Mouse (Mus musculus) liver, embryonic 13.5 days (tissue): ENCODE data around the gene Ccdc70. TPM values are rescaled to one million over a fixed set of nuclear protein-coding genes. Genes with fewer than 3 reads are reported as not detected.

Experiments
- ATAC-seq: fragments of 200-750 bp; cut with Nextera tagmentation; 2 replicates; pipeline ENCODE4 v1.8.0; 2017; ENCODE audit warnings: low read depth, mild to moderate bottlenecking, moderate number of reproducible peaks, moderate library complexity
- DNase-seq: peaks from one replicate; pipeline ENCODE4 v3.0.0; 2022
- H3K27ac ChIP-seq: fragments of 300-500 bp; sonication (generic); 2 replicates; pipeline ENCODE4 v1.5.1; 2015; ENCODE audit warnings: moderate library complexity, mild to moderate bottlenecking, inconsistent platforms
- H3K27me3 ChIP-seq: fragments of 300-500 bp; sonication (generic); 2 replicates; pipeline ENCODE4 v1.6.1; 2015; ENCODE audit warnings: mild to moderate bottlenecking, inconsistent platforms
- H3K36me3 ChIP-seq: fragments of 300-500 bp; sonication (generic); 2 replicates; pipeline ENCODE4 v1.6.1; 2015; ENCODE audit warnings: mild to moderate bottlenecking, inconsistent platforms
- H3K4me1 ChIP-seq: fragments of 300-500 bp; sonication (generic); replicated peaks from 2 replicates; pipeline ENCODE4 v1.6.1; 2015; ENCODE audit warnings: inconsistent platforms
- H3K4me2 ChIP-seq: fragments of 300-500 bp; sonication (generic); 2 replicates; pipeline ENCODE4 v1.6.1; 2015; ENCODE audit warnings: inconsistent platforms, mild to moderate bottlenecking, moderate library complexity
- H3K4me3 ChIP-seq: fragments of 300-500 bp; sonication (generic); replicated peaks from 2 replicates; pipeline ENCODE4 v1.5.1; 2015; ENCODE audit warnings: mild to moderate bottlenecking, inconsistent platforms
- H3K9ac ChIP-seq: fragments of 300-500 bp; sonication (generic); 2 replicates; pipeline ENCODE4 v1.6.1; 2015; ENCODE audit warnings: mild to moderate bottlenecking, inconsistent platforms
- H3K9me3 ChIP-seq: fragments of 300-500 bp; sonication (generic); replicated peaks from 2 replicates; pipeline ENCODE4 v1.6.1; 2016; ENCODE audit warnings: inconsistent platforms
- WGBS: fragments of 180-500 bp; shearing (Covaris S2); methylation state at CpG from one replicate; pipeline ENCODE4 v1.1.7; 2015; ENCODE audit not compliant: insufficient replicate concordance; 5-methylcytosine and 5-hydroxymethylcytosine counted together
- polyA plus RNA-seq: library from polyadenylated mRNA; unstranded; fragments of >200 nt; fragmentation: Nextera tagmentation; extraction: Ambion mirVana; gene quantifications from 2 replicates; pipeline ENCODE4 v1.2.1, GENCODE M21; 2015

The Ccdc70 gene
- polyA plus RNA-seq, 1 experiment from 2014 or later, result not detected

DNA sequence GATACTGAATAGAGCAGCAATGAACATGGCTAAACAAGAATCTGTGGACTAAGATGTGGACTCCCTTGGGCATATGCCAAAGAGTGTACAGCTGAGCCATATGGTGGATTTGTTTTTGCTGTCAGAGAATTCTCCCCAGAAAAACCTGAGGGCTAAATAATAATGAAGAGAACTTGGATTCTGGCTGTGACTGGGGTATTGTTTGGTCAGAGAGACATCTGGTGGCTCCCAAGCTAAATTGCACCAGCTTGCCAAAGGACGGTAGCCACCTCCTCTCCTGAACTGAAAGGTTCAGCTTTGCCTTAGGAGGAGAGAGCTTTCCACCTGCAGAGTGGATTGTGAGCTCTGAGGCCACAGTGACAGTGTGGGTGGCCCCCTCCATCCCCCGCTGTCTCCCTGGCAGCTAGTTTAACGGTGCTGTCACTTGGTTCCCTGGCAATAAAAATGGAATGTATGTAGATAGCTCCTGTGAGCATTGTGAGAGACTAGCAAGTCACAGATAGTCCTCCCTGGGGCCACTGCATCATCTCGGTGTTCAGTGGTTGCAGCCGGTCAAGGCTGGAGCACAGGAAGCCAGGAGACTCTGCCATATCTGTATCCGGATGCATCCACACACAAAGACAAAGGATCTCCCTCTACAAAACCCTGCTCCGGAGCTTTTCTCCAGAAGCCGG lies 12.2 kb downstream of the Ccdc70 start:
- DNase-seq (no peak), ATAC-seq (no peak)
- no peaks in the 10 kb centered on the region for H3K4me1 ChIP-seq
- H3K4me2 ChIP-seq, result no peak overlapping the region
- H3K27ac ChIP-seq, result no peak overlapping the region
- H3K36me3 ChIP-seq, result no peaks in the 10 kb centered on the region
- H3K27me3 ChIP-seq, result no peaks in the 10 kb centered on the region
- H3K4me3 ChIP-seq, result no peak overlapping the region
- WGBS, result 54% methylated on average over 8 of the region's 8 CpGs
- no peaks in the 10 kb centered on the region for H3K9me3 ChIP-seq
- H3K9ac ChIP-seq, result no peak overlapping the region

DNA sequence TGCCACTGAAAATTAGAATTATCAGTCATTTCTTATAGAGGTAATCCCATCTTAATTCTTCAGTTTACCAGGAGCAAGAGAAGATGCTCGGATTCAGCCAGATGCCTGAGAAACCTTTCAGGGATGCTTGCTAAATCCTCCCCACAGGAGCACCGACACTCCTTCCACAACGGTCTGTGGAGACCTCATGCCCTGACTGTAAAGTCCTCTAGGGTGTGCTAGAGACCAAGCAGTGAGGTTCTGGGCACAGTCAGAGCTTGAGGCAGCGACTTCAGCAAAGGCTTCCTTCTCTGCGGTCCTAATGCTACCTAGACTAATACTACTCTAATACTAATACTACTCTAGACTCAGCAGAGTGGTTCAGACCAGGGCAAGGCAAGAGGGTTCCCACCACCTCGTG lies 22.6 kb downstream of the Ccdc70 start:
- 22% methylated on average over 6 of the region's 6 CpGs for WGBS
- no peak overlapping the region for H3K27ac ChIP-seq
- H3K27me3 ChIP-seq, result no peaks in the 10 kb centered on the region
- H3K4me2 ChIP-seq, result no peak overlapping the region
- no peak overlapping the region for H3K4me3 ChIP-seq
- ATAC-seq, result no peak
- no peaks in the 10 kb centered on the region for H3K4me1 ChIP-seq
- no peak overlapping the region for H3K9ac ChIP-seq
- no peak for DNase-seq
- peaks cover 69% of the 10 kb centered on the region for H3K36me3 ChIP-seq
- no peaks in the 10 kb centered on the region for H3K9me3 ChIP-seq

DNA sequence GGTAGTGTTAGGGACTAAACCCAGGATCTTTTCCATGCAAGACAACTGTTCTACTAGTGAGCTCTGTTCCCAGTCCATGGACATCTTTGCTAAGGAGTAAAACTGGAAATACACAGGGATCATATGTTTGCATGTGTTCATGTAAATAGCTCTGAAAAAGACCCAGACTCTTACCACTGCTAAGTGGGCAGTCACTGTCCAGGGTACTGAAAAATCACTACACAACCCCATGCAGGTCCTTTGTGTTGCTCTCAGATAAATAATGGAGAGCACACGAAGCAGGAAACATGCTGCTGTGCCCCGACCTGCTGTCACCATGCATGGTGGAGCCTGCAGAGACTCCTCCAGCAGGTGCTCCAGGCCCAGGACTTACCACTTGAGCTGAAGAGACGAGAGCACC lies 25.6 kb downstream of the Ccdc70 start:
- peaks cover 85% of the 10 kb centered on the region for H3K36me3 ChIP-seq
- H3K4me2 ChIP-seq, result no peak overlapping the region
- H3K4me1 ChIP-seq, result no peaks in the 10 kb centered on the region
- H3K9me3 ChIP-seq, result no peaks in the 10 kb centered on the region
- H3K4me3 ChIP-seq, result no peak overlapping the region
- DNase-seq (no peak), ATAC-seq (no peak)
- no peaks in the 10 kb centered on the region for H3K27me3 ChIP-seq
- WGBS, result 41% methylated on average over 3 of the region's 3 CpGs
- H3K27ac ChIP-seq, result no peak overlapping the region
- no peak overlapping the region for H3K9ac ChIP-seq

DNA sequence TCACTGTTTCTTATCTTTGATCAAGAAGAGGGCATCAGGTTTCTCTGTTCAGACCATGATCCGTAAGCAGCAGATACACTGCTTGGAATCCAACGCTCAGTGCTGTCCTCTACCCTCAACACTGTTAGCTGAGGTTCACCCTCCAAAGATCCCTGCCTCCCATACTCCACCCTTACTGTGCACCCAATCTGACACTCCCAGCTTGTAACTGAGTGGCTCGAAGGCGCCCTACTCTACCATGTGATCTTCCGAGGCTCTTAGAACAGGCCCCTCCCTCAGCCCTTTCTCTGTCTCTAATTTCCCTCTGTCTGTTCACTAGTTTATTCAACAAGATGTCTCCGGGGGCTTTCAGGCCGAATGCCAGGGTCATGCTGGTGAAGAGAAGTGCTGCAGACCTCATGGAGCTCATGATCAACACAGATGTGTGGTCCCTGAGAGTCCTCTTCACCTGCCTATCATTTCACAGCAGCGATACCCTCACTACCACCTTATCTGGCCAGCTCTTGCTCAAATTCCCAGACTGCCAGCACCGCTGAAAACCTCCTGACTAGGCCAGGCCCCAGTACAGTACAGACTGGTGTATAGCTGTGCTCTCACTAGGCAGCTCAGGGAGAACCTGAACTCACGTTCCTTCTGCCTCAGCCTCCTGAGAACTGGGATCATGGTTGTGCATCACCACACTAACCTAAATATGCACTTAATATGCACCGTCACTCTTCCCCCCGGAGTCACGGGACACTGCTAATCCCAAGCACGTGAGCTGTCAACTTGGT lies 35.4 kb downstream of the Ccdc70 start:
- H3K27me3 ChIP-seq, result no peaks in the 10 kb centered on the region
- peaks cover 87% of the 10 kb centered on the region for H3K36me3 ChIP-seq
- no peak overlapping the region for H3K27ac ChIP-seq
- DNase-seq (no peak), ATAC-seq (peak; percentile 55; the same call in 1 of the 2 replicates)
- no peaks in the 10 kb centered on the region for H3K4me1 ChIP-seq
- 75% methylated on average over 14 of the region's 14 CpGs for WGBS
- no peak overlapping the region for H3K4me2 ChIP-seq
- no peak overlapping the region for H3K9ac ChIP-seq
- no peaks in the 10 kb centered on the region for H3K9me3 ChIP-seq
- no peak overlapping the region for H3K4me3 ChIP-seq

DNA sequence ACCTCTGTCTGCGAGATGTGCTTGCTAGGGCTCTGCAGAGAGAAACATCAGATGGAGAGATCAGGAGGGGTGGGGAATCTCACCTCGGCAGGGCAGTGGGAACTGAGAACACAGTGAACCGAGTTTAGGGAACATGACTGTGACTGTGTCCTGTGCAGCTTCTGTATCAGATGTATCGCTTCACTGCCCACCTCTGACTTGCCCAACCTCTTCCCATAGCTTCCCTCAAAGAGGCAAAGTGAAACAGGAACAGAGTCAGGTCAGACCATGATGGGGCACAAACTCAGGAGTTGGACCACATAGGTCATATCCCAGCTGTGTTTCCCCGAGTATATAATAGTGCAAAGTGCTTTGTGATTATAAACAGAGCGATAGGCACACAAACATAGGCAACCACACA lies 36.8 kb downstream of the Ccdc70 start:
- H3K9ac ChIP-seq, result no peak overlapping the region
- H3K9me3 ChIP-seq, result no peaks in the 10 kb centered on the region
- DNase-seq (no peak), ATAC-seq (no peak)
- H3K4me1 ChIP-seq, result no peaks in the 10 kb centered on the region
- H3K27ac ChIP-seq, result no peak overlapping the region
- whole genome bisulfite sequencing, result 69% methylated on average over 6 of the region's 6 CpGs
- no peak overlapping the region for H3K4me3 ChIP-seq
- no peaks in the 10 kb centered on the region for H3K27me3 ChIP-seq
- peaks cover 88% of the 10 kb centered on the region for H3K36me3 ChIP-seq
- no peak overlapping the region for H3K4me2 ChIP-seq

DNA sequence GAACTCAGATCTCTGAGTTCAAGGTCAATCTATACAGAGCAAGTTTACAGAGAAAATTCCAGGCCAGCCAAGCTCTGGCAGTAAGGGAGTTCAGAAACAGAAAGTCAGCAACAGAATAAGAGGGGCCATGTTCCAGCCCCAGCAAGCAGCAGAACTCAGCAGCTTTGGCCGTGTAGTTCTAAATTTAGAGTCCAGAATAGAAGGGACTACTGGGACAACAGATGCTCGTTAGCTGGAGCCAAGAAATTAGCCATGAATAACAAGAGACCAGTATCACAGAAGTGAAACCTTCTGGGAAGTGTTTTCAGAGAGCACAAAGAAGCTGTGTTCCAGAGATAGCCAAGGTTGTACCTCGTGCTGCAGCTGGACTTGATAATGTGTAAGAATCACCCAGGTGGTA lies 39.8 kb downstream of the Ccdc70 start:
- H3K27me3 ChIP-seq, result no peaks in the 10 kb centered on the region
- 57% methylated on average over 3 of the region's 3 CpGs for WGBS
- no peaks in the 10 kb centered on the region for H3K9me3 ChIP-seq
- no peak overlapping the region for H3K27ac ChIP-seq
- DNase-seq, result no peak
- peaks cover 91% of the 10 kb centered on the region for H3K36me3 ChIP-seq
- H3K4me2 ChIP-seq, result no peak overlapping the region
- no peak overlapping the region for H3K4me3 ChIP-seq
- no peak for ATAC-seq
- no peak overlapping the region for H3K9ac ChIP-seq
- H3K4me1 ChIP-seq, result no peaks in the 10 kb centered on the region

DNA sequence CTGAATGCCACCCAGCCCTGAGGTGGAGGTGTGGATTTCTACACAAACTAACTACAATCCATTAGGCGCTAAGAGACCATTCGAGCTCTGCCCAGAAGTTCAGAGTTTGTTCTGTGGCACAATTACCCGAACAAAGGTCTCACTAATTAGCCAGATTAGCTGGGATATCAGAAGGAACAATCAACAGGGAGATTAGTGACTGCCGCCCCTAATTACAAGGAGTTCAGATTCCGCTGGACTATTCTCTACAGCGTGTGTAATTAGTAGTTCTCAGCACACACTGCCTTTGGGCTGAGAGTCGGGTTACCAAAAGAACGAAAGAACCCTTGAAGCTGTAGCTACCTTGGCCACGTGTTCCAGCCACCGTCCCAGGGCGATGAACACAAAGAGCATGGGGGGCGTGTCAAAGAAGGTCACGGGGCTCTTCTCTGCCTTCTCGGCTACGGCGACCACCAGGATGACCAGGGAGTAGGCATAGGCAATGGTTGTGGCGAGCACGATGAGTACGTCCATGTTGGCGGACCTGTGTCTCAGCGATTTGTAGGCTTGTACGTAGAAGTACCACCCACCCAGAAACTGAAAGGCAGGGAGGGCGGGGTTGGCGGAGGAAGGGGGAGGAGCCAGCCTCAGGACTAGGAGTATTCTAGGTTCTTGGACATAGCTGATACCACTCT lies 43.6 kb downstream of the Ccdc70 start:
- WGBS, result 73% methylated on average over 24 of the region's 24 CpGs
- 0 out of 2 replicates have a peak, but pooled peaks have one; percentile 23 for ATAC-seq
- no peak for DNase-seq

DNA sequence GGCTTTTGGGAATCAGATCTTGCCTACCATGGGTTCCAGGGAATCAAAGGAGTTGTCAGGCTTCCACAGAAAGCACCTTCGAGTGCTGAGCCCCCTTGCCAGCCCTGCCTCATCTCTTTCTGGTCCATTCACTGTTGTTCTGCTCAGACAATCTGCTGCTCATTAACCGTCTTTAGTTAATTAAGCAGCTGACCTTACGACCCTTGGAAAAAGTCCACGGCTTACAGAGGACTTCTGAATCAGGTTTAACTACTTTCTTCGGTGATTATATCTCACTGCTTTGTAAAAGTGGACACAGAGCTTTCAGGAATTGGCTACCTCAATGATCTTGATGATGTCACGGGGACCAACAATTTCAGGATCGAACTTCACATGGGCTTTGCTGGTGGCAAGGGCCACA lies 48.2 kb downstream of the Ccdc70 start:
- peaks cover 84% of the 10 kb centered on the region for H3K36me3 ChIP-seq
- DNase-seq (no peak), ATAC-seq (no peak)
- 84% methylated on average over 7 of the region's 7 CpGs for WGBS
- H3K9me3 ChIP-seq, result no peaks in the 10 kb centered on the region
- no peak overlapping the region for H3K4me2 ChIP-seq
- H3K4me3 ChIP-seq, result no peak overlapping the region
- H3K4me1 ChIP-seq, result no peaks in the 10 kb centered on the region
- no peak overlapping the region for H3K9ac ChIP-seq
- H3K27ac ChIP-seq, result no peak overlapping the region
- no peaks in the 10 kb centered on the region for H3K27me3 ChIP-seq

More for the DNA sequence above, 43.6 kb downstream of the Ccdc70 start:
- H3K27me3 ChIP-seq, result no peaks in the 10 kb centered on the region
- no peak overlapping the region for H3K4me2 ChIP-seq
- peaks cover 95% of the 10 kb centered on the region for H3K36me3 ChIP-seq
- no peaks in the 10 kb centered on the region for H3K4me1 ChIP-seq
- no peak overlapping the region for H3K4me3 ChIP-seq
- no peak overlapping the region for H3K9ac ChIP-seq
- no peak overlapping the region for H3K27ac ChIP-seq
- no peaks in the 10 kb centered on the region for H3K9me3 ChIP-seq

DNA sequence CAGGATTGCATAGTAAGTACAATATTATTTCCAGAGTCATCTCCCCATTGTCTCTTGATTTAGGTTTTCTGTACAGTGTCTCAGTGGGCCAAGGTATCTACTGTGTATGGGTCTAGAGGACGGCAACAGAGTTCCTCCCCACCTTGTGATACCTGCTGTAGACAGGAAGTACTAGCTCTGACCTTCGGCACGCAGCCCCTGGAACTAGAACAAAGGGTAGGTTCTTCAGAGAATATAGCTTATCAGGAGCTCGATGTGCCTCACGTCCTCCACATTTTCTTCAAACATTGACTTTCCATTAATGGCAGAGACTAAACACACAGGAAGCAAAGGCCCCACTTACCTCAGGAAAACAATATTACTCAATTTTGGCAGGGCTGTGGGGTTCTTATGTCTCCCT lies 49.9 kb downstream of the Ccdc70 start:
- Histone ChIP-seq H3K4me2 (no peak overlapping the region), H3K9me3 (no peaks in the 10 kb centered on the region), H3K27me3 (no peaks in the 10 kb centered on the region), H3K4me3 (no peak overlapping the region), H3K36me3 (peaks cover 76% of the 10 kb centered on the region), H3K4me1 (no peaks in the 10 kb centered on the region), H3K27ac (no peak overlapping the region), H3K9ac (no peak overlapping the region)
- no peak for DNase-seq
- no peak for ATAC-seq
- WGBS, result 75% methylated on average over 5 of the region's 5 CpGs

DNA sequence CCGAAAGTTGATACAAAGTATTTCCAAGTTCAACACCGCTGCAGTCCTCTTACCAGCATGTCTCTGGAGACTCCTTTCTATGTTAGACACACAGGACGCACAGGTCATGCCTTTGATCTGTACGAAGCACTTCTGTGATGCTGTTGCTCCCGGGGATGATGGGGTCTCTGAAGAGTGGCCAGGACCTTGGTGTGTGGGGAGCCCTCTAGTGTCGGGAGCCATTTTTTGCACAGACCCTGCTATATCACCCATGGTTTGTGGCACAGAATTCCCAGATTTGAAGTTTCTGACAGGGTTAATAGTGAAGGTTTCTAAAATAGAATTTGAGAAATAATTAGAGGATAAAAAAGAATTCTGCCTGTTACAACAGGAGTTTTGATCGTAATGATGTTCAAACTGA lies 52.7 kb downstream of the Ccdc70 start:
- Histone ChIP-seq H3K4me2 (no peak overlapping the region), H3K4me3 (no peak overlapping the region), H3K4me1 (no peaks in the 10 kb centered on the region), H3K9ac (no peak overlapping the region), H3K9me3 (no peaks in the 10 kb centered on the region), H3K36me3 (peaks cover 72% of the 10 kb centered on the region), H3K27me3 (no peaks in the 10 kb centered on the region), H3K27ac (no peak overlapping the region)
- ATAC-seq (no peak), DNase-seq (no peak)
- 57% methylated on average over 7 of the region's 7 CpGs for WGBS
